Mouse (Mus musculus) liver, embryonic 15.5 days (tissue): Measurements from ENCODE around the gene Mier2. TPM values are rescaled to one million over a fixed set of nuclear protein-coding genes. Genes with fewer than 3 reads are reported as not detected.
A peak's percentile ranks its signal among the peaks of the same experiment; 100 is the strongest.

ENCODE experiments used
- ATAC-seq: fragments of 200-750 bp; cut with Nextera tagmentation; 2 replicates; pipeline ENCODE4 v1.8.0; 2017; ENCODE audit warnings: moderate number of reproducible peaks, mild to moderate bottlenecking, moderate library complexity; ENCODE audit not compliant: insufficient read depth
- H3K27ac ChIP-seq: fragments of 300-500 bp; sonication (generic); replicated peaks from 2 replicates; pipeline ENCODE4 v1.5.1; 2015; ENCODE audit warnings: mild to moderate bottlenecking, inconsistent platforms
- H3K27me3 ChIP-seq: fragments of 300-500 bp; sonication (generic); 2 replicates; pipeline ENCODE4 v1.6.1; 2015; ENCODE audit warnings: mild to moderate bottlenecking, inconsistent platforms
- H3K36me3 ChIP-seq: fragments of 300-500 bp; sonication (generic); replicated peaks from 2 replicates; pipeline ENCODE4 v1.6.1; 2015; ENCODE audit warnings: moderate library complexity, mild to moderate bottlenecking, inconsistent platforms
- H3K4me1 ChIP-seq: fragments of 300-500 bp; sonication (generic); replicated peaks from 2 replicates; pipeline ENCODE4 v1.6.1; 2015; ENCODE audit warnings: inconsistent platforms
- H3K4me2 ChIP-seq: fragments of 300-500 bp; sonication (generic); 2 replicates; pipeline ENCODE4 v1.6.1; 2015; ENCODE audit warnings: moderate library complexity, mild to moderate bottlenecking, inconsistent platforms
- H3K4me3 ChIP-seq: fragments of 300-500 bp; sonication (generic); replicated peaks from 2 replicates; pipeline ENCODE4 v1.5.1; 2015; ENCODE audit warnings: mild to moderate bottlenecking, inconsistent platforms
- H3K9ac ChIP-seq: fragments of 300-500 bp; sonication (generic); 2 replicates; pipeline ENCODE4 v1.6.1; 2015; ENCODE audit warnings: moderate library complexity, mild to moderate bottlenecking, inconsistent platforms
- H3K9me3 ChIP-seq: fragments of 300-500 bp; sonication (generic); replicated peaks from 2 replicates; pipeline ENCODE4 v1.6.1; 2016; ENCODE audit warnings: inconsistent platforms
- WGBS: fragments of 180-500 bp; shearing (Covaris S2); methylation state at CpG from one replicate; pipeline ENCODE4 v1.1.7; 2015; ENCODE audit warnings: mixed read lengths; ENCODE audit not compliant: insufficient replicate concordance; 5-methylcytosine and 5-hydroxymethylcytosine counted together
- polyA plus RNA-seq: library from polyadenylated mRNA; unstranded; fragments of >200 nt; fragmentation: Nextera tagmentation; extraction: Ambion mirVana; gene quantifications from 2 replicates; pipeline ENCODE4 v1.2.1, GENCODE M21; 2015

The Mier2 gene
- 9.9 and 13.3 TPM in 2 replicates for polyA plus RNA-seq

- H3K4me3 ChIP-seq, result peak within 1 kb of the TSS; percentile 71
- peaks cover 3% of the 10 kb centered on the region; the same call in 1 of the 2 replicates for H3K36me3 ChIP-seq
- under 1% methylated on average over 107 of the region's 108 CpGs for WGBS
- peak within 1 kb of the TSS; percentile 41 for H3K27ac ChIP-seq
- peak within 1 kb of the TSS; percentile 58 for H3K9ac ChIP-seq
- ATAC-seq, result peak; percentile 76
- H3K4me1 ChIP-seq, result peaks cover 27% of the 10 kb centered on the region
- H3K4me2 ChIP-seq, result peak within 1 kb of the TSS; percentile 78
- peaks cover 9% of the 10 kb centered on the region for H3K27me3 ChIP-seq
- no peaks in the 10 kb centered on the region for H3K9me3 ChIP-seq
Measured at GRCm38 (mm10) chr10:79554330-79555237, at the start of gene Mier2. Gene Mier2, minus strand, starts transcription at chr10:79555199.

- Histone ChIP-seq H3K27ac (no peak overlapping the region), H3K4me1 (no peaks in the 10 kb centered on the region), H3K4me3 (no peak overlapping the region), H3K27me3 (peaks cover 8% of the 10 kb centered on the region; the same call in 1 of the 2 replicates), H3K36me3 (no peaks in the 10 kb centered on the region), H3K9me3 (no peaks in the 10 kb centered on the region), H3K4me2 (no peak overlapping the region), H3K9ac (no peak overlapping the region)
- no peak for ATAC-seq
- WGBS, result 58% methylated on average over 4 of the region's 4 CpGs
Measured at GRCm38 (mm10) chr10:79597936-79598230, 42.9 kb upstream of the Mier2 start.

GRCm38 (mm10) chr10:79597051-79597935 is 42.3 kb upstream of the Mier2 start:
- Histone ChIP-seq H3K27me3 (peaks cover 8% of the 10 kb centered on the region; the same call in 1 of the 2 replicates), H3K9ac (no peak overlapping the region), H3K4me1 (no peaks in the 10 kb centered on the region), H3K4me2 (no peak overlapping the region), H3K9me3 (no peaks in the 10 kb centered on the region), H3K4me3 (no peak overlapping the region), H3K27ac (no peak overlapping the region), H3K36me3 (no peaks in the 10 kb centered on the region)
- 20% methylated on average over 13 of the region's 13 CpGs for WGBS
- no peak for ATAC-seq

- Histone ChIP-seq H3K36me3 (no peaks in the 10 kb centered on the region), H3K4me3 (no peak overlapping the region), H3K9ac (no peak overlapping the region), H3K27me3 (peaks cover 8% of the 10 kb centered on the region; the same call in 1 of the 2 replicates), H3K9me3 (no peaks in the 10 kb centered on the region), H3K27ac (no peak overlapping the region), H3K4me1 (no peaks in the 10 kb centered on the region), H3K4me2 (peak overlapping the region; percentile 11; the same call in 1 of the 2 replicates)
- WGBS, result 48% methylated on average over 8 of the region's 8 CpGs
- peak; percentile 28; the same call in 1 of the 2 replicates for ATAC-seq
Measured at GRCm38 (mm10) chr10:79595590-79595929, 40.6 kb upstream of the Mier2 start.

- H3K27me3 ChIP-seq, result peaks cover 8% of the 10 kb centered on the region; the same call in 1 of the 2 replicates
- 12% methylated on average over 17 of the region's 17 CpGs for WGBS
- no peaks in the 10 kb centered on the region for H3K36me3 ChIP-seq
- H3K9me3 ChIP-seq, result no peaks in the 10 kb centered on the region
- H3K4me2 ChIP-seq, result no peak overlapping the region
- no peak overlapping the region for H3K9ac ChIP-seq
- H3K4me1 ChIP-seq, result no peaks in the 10 kb centered on the region
- no peak overlapping the region for H3K27ac ChIP-seq
- no peak overlapping the region for H3K4me3 ChIP-seq
- peak; percentile 49; the same call in 1 of the 2 replicates for ATAC-seq
Measured at GRCm38 (mm10) chr10:79594872-79595589, 40.0 kb upstream of the Mier2 start.

- Histone ChIP-seq H3K27ac (no peak overlapping the region), H3K27me3 (peaks cover 8% of the 10 kb centered on the region; the same call in 1 of the 2 replicates), H3K4me3 (no peak overlapping the region), H3K36me3 (no peaks in the 10 kb centered on the region), H3K4me1 (no peaks in the 10 kb centered on the region), H3K9me3 (no peaks in the 10 kb centered on the region), H3K4me2 (no peak overlapping the region), H3K9ac (no peak overlapping the region)
- 26% methylated on average over 6 of the region's 6 CpGs for WGBS
- no peak for ATAC-seq
Measured at GRCm38 (mm10) chr10:79594111-79594510, 39.1 kb upstream of the Mier2 start.

GRCm38 (mm10) chr10:79590702-79591101 is 35.7 kb upstream of the Mier2 start:
- Histone ChIP-seq H3K9me3 (no peaks in the 10 kb centered on the region), H3K4me1 (no peaks in the 10 kb centered on the region), H3K27me3 (peaks cover 8% of the 10 kb centered on the region; the same call in 1 of the 2 replicates), H3K27ac (no peak overlapping the region), H3K4me3 (no peak overlapping the region), H3K36me3 (no peaks in the 10 kb centered on the region), H3K4me2 (no peak overlapping the region), H3K9ac (no peak overlapping the region)
- 52% methylated on average over 1 of the region's 1 CpGs for WGBS
- no peak for ATAC-seq

- no peaks in the 10 kb centered on the region for H3K36me3 ChIP-seq
- H3K9me3 ChIP-seq, result no peaks in the 10 kb centered on the region
- 37% methylated on average over 4 of the region's 4 CpGs for WGBS
- H3K27me3 ChIP-seq, result no peaks in the 10 kb centered on the region
- H3K4me2 ChIP-seq, result no peak overlapping the region
- no peak overlapping the region for H3K4me3 ChIP-seq
- no peak overlapping the region for H3K9ac ChIP-seq
- no peak for ATAC-seq
- H3K4me1 ChIP-seq, result no peaks in the 10 kb centered on the region
- no peak overlapping the region for H3K27ac ChIP-seq
Measured at GRCm38 (mm10) chr10:79587752-79588126, 32.7 kb upstream of the Mier2 start.

- 59% methylated on average over 5 of the region's 5 CpGs for WGBS
Measured at GRCm38 (mm10) chr10:79587061-79587751, 32.2 kb upstream of the Mier2 start, which contains the start of gene Theg. Gene Theg, minus strand, starts transcription at chr10:79587331.

GRCm38 (mm10) chr10:79586243-79586642 is 31.2 kb upstream of the Mier2 start:
- H3K27me3 ChIP-seq, result no peaks in the 10 kb centered on the region

More at GRCm38 (mm10) chr10:79587061-79587751, 32.2 kb upstream of the Mier2 start, which contains the start of gene Theg:
- Histone ChIP-seq H3K36me3 (no peaks in the 10 kb centered on the region), H3K27ac (no peak within 1 kb of the TSS), H3K4me1 (no peaks in the 10 kb centered on the region), H3K4me2 (no peak within 1 kb of the TSS), H3K4me3 (no peak within 1 kb of the TSS), H3K27me3 (no peaks in the 10 kb centered on the region), H3K9me3 (no peaks in the 10 kb centered on the region), H3K9ac (no peak within 1 kb of the TSS)
- no peak for ATAC-seq

More at GRCm38 (mm10) chr10:79586243-79586642, 31.2 kb upstream of the Mier2 start:
- Histone ChIP-seq H3K36me3 (no peaks in the 10 kb centered on the region), H3K4me3 (no peak overlapping the region), H3K9ac (no peak overlapping the region), H3K27ac (no peak overlapping the region), H3K4me2 (no peak overlapping the region), H3K9me3 (no peaks in the 10 kb centered on the region), H3K4me1 (no peaks in the 10 kb centered on the region)
- ATAC-seq, result no peak
- WGBS, result 60% methylated on average over 8 of the region's 8 CpGs
